Mouse (Mus musculus) adrenal gland, adult 2 months (tissue): Measurements from ENCODE around the gene Prdm13. TPM values are rescaled to one million over a fixed set of nuclear protein-coding genes. Genes with fewer than 3 reads are reported as not detected.

Source experiments
- DNase-seq: peaks from one replicate; pipeline ENCODE4 v3.0.0; 2021
- polyA plus RNA-seq: library from polyadenylated mRNA; depleted of rRNA; stranded (reverse); fragments of >200 nt; gene quantifications from 2 replicates; pipeline ENCODE4 v1.2.3, GENCODE M21; 2012; rRNA removed
- total RNA-seq, 2 experiments: library from RNA; stranded (reverse); gene quantifications; 2 replicates each; pipeline ENCODE4 v1.2.3; 2021

The Prdm13 gene
- total and polyA plus RNA-seq, 3 experiments: 0.03 TPM; not detected in 2

- DNase-seq: peak; percentile 11
Measured at GRCm38 (mm10) chr4:21678101-21678974, 7.4 kb downstream of the Prdm13 start.

DNA sequence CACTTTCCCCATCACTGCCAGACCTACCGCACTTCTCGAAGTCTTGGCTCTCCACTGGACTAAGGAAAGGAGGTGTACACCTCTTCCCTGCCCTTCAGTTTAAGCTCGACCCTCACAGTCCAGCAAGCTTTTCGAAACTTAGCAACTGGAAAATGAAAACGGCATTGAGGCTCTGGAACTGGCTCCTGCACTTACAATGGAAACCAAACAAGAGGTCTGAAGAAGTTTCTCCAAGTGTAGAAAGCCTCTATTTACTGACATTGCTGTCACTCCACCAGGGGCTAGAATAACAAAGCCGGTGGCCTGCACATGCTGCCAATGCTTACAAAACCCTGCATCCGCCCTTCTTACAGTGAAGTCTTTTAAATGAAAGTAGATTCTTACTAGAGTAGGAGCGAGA lies 11.1 kb downstream of the Prdm13 start:
- DNase-seq: no peak

DNA sequence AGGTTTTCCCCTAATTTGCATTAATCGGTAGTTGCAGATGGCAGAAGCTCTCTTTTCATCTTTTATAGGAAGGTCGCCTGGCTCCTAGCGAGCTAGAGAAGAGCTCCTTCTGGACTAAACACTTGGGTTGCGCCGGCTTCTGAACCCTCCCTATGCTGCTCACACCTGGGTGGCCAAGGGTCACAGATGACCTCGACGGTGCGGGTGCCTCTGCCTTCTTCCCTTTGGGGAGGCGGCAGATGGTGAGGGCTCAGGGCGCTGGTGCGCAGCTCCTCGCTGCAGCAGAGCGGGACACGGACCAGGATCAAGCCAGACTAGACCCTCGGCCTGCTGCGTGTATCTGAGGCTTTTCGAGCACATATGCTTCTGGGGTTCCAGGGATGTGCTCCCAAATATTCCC lies 11.7 kb downstream of the Prdm13 start:
- DNase-seq: no peak

DNA sequence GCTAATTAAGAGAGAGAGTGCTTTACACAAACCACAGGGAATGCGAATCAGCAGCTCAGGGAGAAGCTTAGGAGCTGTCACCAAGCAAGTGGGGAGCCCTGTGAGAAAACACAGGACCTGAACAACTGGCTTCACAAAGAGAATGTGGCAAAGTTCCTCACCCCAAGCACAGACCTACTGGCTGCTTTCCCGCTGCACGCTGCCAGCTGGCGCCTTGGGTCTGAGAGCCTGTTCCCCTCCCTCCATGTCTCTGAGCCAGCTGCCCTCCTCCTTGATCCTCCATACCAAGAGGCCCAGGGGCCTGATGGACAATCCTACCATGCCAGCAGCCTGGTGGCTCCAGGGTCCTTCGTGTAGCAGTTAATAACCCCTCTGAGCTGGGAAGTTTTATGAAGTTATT lies 19.8 kb downstream of the Prdm13 start:
- no peak for DNase-seq

- DNase-seq: no peak
Measured at GRCm38 (mm10) chr4:21658184-21658583, 27.6 kb downstream of the Prdm13 start.

DNA sequence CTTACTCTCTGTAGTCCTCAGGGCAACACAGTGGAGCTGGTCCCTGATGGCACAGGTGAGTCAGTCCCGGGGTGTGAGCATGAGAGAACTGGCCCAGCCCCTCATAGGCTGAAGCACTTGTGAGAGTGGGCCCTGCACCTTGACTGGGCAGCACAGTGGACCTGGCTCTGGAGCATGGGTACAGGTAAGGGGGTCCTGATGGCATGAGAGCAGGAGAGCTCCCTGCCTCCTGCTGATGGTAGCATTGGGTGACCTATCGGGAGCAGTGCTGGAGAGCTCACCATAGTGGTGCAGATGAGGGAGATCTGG lies 56.5 kb downstream of the Prdm13 start:
- no peak for DNase-seq

DNA sequence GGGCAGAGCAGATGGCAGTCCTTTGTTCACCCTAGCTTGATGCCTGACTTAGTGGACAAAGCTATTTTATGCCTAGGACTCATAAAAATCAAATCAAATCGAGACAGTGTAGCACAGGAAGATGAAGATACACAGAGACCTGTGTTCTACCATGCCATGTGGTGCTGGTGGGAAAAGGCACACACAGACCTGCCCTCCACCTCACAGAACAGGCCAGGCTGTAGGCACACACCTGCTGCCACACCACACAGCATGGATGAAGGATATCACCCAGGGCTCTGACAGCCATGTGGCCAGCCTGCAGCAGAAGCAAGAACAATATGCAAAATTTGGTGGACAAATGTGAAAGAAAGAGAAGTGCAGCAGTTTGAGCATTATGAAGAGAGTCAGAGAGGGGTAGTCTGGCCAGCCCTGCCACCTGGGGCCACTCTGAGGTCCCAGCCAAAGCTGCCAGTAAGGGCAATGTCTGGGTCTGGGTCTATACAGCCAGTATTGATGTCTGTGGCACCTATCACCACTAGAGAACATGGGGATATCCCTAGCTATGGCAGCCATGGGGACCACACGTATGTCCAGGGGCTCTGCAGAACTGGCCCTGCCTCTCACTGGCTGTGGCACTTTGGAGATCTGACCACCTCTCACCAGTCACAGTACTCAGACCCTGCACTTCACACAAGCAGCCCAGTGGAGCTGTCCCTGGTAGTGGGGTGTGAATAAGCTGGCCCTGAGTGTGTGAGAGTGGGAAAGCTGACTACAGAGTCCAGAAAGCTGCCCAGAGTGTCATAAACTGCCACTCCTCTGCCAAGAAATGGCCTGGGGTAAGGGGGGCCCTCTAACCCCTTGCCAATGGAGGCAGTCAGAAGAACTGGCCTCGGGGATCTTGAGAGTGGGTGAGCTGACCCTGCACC lies 57.1 kb downstream of the Prdm13 start:
- DNase-seq: no peak

Other genes starting within 250 kb of the Prdm13 start
- 10 to 100 TPM; 18.5 to 26.9 TPM for gene Ccnc, start 41.7 kb upstream of the Prdm13 start, total RNA-seq
- gene Ccnc, start 41.7 kb upstream of the Prdm13 start, polyA plus RNA-seq: 2.4 and 2.7 TPM in 2 replicates
- 10 to 100 TPM; 17.0 to 21.0 TPM for gene Usp45, start 81.2 kb upstream of the Prdm13 start, total RNA-seq
- gene Usp45, start 81.2 kb upstream of the Prdm13 start, polyA plus RNA-seq: 2.4 and 2.9 TPM in 2 replicates
- gene Tstd3, start 81.2 kb upstream of the Prdm13 start, total RNA-seq: 10 to 100 TPM in 1 of 2 experiments, 1 to 10 TPM in 1; 8.9 to 12.2 TPM
- 0.54 and 0.56 TPM in 2 replicates for gene Tstd3, start 81.2 kb upstream of the Prdm13 start, polyA plus RNA-seq
- gene Pnisr, start 161.6 kb upstream of the Prdm13 start, total RNA-seq: 100 to 1,000 TPM in 1 of 2 experiments, 10 to 100 TPM in 1; 75.0 to 105 TPM
- 17.0 and 30.9 TPM in 2 replicates for gene Pnisr, start 161.6 kb upstream of the Prdm13 start, polyA plus RNA-seq
- 10 to 100 TPM; 14.5 to 22.7 TPM for gene Coq3, start 193.7 kb upstream of the Prdm13 start, total RNA-seq
- 1.6 TPM in 2 replicates for gene Coq3, start 193.7 kb upstream of the Prdm13 start, polyA plus RNA-seq
- gene Faxc, start 245.4 kb upstream of the Prdm13 start, total RNA-seq: 1 to 10 TPM; 3.2 to 5.8 TPM
- 1.0 and 1.2 TPM in 2 replicates for gene Faxc, start 245.4 kb upstream of the Prdm13 start, polyA plus RNA-seq